Comparison of ENCODE assay signal across 7 mouse cellular contexts in the genomic region with DNA sequence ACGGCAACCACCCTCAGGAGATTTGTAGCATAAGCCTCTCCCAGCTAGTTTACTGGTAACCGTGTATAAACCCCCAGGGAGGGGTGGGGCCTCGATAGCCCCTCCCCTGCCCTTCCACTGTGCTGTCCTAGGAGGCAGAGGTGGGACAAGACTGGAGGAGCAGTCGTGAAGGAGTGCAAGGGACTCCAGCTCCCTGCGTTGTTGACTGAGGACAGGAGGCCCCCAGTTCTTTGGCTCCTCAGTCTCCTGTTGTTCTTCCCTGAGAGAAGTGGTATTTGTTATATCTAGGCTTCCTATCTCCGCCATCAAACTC. TPM values are rescaled to one million over a fixed set of nuclear protein-coding genes. Genes with fewer than 3 reads are reported as not detected.
DNase-seq lines count a peak whose midpoint lies in the region; ATAC-seq lines count a peak whose summit lies in the region.

No protein-coding gene starts in this region.

- H3K4me2 ChIP-seq in midbrain, embryonic 11.5 days = no peak overlapping the region
- no peak overlapping the region for H3K4me2 ChIP-seq in midbrain, embryonic 15.5 days
- peak overlapping the region; percentile 63 for H3K4me2 ChIP-seq in limb, embryonic 13.5 days (replicated peaks)

- peaks cover 10% of the 10 kb centered on the region for H3K4me1 ChIP-seq in midbrain, embryonic 11.5 days (ENCODE audit: control insufficient read depth, insufficient read depth, low read length)
- H3K4me1 ChIP-seq in midbrain, embryonic 15.5 days = peaks cover 13% of the 10 kb centered on the region; the same call in 1 of the 2 replicates
- peaks cover 25% of the 10 kb centered on the region for H3K4me1 ChIP-seq in limb, embryonic 13.5 days

- H3K36me3 ChIP-seq in midbrain, embryonic 11.5 days (ENCODE audit: control insufficient read depth, insufficient read depth, low read length) = no peaks in the 10 kb centered on the region
- H3K36me3 ChIP-seq in midbrain, embryonic 15.5 days (replicated peaks) = no peaks in the 10 kb centered on the region
- no peaks in the 10 kb centered on the region for H3K36me3 ChIP-seq in limb, embryonic 13.5 days
- no peaks in the 10 kb centered on the region for H3K36me3 ChIP-seq in splenic B cell, adult 2 months (ENCODE audit: control insufficient read depth, insufficient read depth, low read length, poor library complexity, severe bottlenecking)

- no peak overlapping the region for H3K4me3 ChIP-seq in midbrain, embryonic 11.5 days (ENCODE audit: low read depth, low read length)
- H3K4me3 ChIP-seq in midbrain, embryonic 15.5 days = no peak overlapping the region
- no peak overlapping the region for H3K4me3 ChIP-seq in limb, embryonic 13.5 days

- no peak overlapping the region for H3K9ac ChIP-seq in midbrain, embryonic 11.5 days (ENCODE audit: low read length)
- H3K9ac ChIP-seq in midbrain, embryonic 15.5 days = no peak overlapping the region
- H3K9ac ChIP-seq in limb, embryonic 13.5 days = no peak overlapping the region

- peak; percentile 64; the same call in 1 of the 2 replicates for ATAC-seq in midbrain, embryonic 11.5 days (ENCODE audit: low FRiP score)
- ATAC-seq in midbrain, embryonic 15.5 days (replicated peaks) = no peak
- peak; percentile 62; the same call in 1 of the 2 replicates for ATAC-seq in limb, embryonic 13.5 days (ENCODE audit: low FRiP score, low read depth)

- 8% methylated on average over 6 of the region's 6 CpGs for WGBS in midbrain, embryonic 11.5 days
- 9% methylated on average over 6 of the region's 6 CpGs for WGBS in midbrain, embryonic 15.5 days
- WGBS in limb, embryonic 13.5 days = 6% methylated on average over 6 of the region's 6 CpGs

- H3K27me3 ChIP-seq in midbrain, embryonic 11.5 days (ENCODE audit: control insufficient read depth, insufficient read depth, low read length) = no peaks in the 10 kb centered on the region; the same call in 1 of the 2 replicates
- H3K27me3 ChIP-seq in midbrain, embryonic 15.5 days (replicated peaks) = no peaks in the 10 kb centered on the region; the same call in 1 of the 2 replicates
- H3K27me3 ChIP-seq in limb, embryonic 13.5 days = no peaks in the 10 kb centered on the region; the same call in 1 of the 2 replicates
- no peaks in the 10 kb centered on the region for H3K27me3 ChIP-seq in splenic B cell, adult 2 months (ENCODE audit: control insufficient read depth, insufficient read depth, low read length, poor library complexity, severe bottlenecking)

- H3K9me3 ChIP-seq in midbrain, embryonic 11.5 days (ENCODE audit: control insufficient read depth, low read length) = no peaks in the 10 kb centered on the region
- no peaks in the 10 kb centered on the region for H3K9me3 ChIP-seq in midbrain, embryonic 15.5 days
- peaks cover 5% of the 10 kb centered on the region; the same call in 1 of the 2 replicates for H3K9me3 ChIP-seq in limb, embryonic 13.5 days

- H3K27ac ChIP-seq in midbrain, embryonic 11.5 days (ENCODE audit: low read depth, low read length) = no peak overlapping the region
- no peak overlapping the region for H3K27ac ChIP-seq in midbrain, embryonic 15.5 days
- H3K27ac ChIP-seq in limb, embryonic 13.5 days = no peak overlapping the region

- peak; percentile 89 for DNase-seq in midbrain, embryonic 11.5 days (ENCODE audit: low spot score, missing footprints)
- DNase-seq in embryo, embryonic 11 days = peak; percentile 63
- peak; percentile 41 for DNase-seq in splenic B cell, adult 2 months (ENCODE audit: low read depth, low spot score)
- DNase-seq in ovary, postnatal 14 days (ENCODE audit: low spot score) = no peak
- DNase-seq in adrenal gland, adult 8-10 months = no peak

RNA-seq across cellular contexts. Expression of gene Zfp217, which starts 58.5 kb away (rescaled TPM):
- polyA plus RNA-seq in midbrain, embryonic 11.5 days (2014; fragmentation: Nextera tagmentation; extraction: Ambion mirVana) = 3.0 and 3.2 TPM in 2 replicates
- 1.4 TPM in 2 replicates for polyA plus RNA-seq in midbrain, embryonic 15.5 days (2015; fragmentation: Nextera tagmentation; extraction: Ambion mirVana)
- polyA plus RNA-seq in limb, embryonic 13.5 days (2015; fragmentation: Nextera tagmentation; extraction: Ambion mirVana) = 4.5 and 4.6 TPM in 2 replicates
- total RNA-seq in adrenal gland, adult 8-10 months (2022) = 10 to 100 TPM; 23.0 to 38.9 (median 32.6) TPM

Comparison
In these comparisons a context has a peak if more than half of its experiments do, and no peak if none do; other contexts are left out.
1. DNase-seq: peak in midbrain, embryonic 11.5 days (single experiment), embryo, embryonic 11 days (single experiment) and splenic B cell, adult 2 months (single experiment); none in ovary, postnatal 14 days (single experiment) and adrenal gland, adult 8-10 months (single experiment).